8 mouse cellular contexts compared by ENCODE assay signal in genomic region chr7:141918407-141918806, GRCm38 (mm10). TPM values are rescaled to one million over a fixed set of nuclear protein-coding genes. Genes with fewer than 3 reads are reported as not detected.
DNase-seq lines count a peak whose midpoint lies in the region; ATAC-seq and TF ChIP-seq lines count a peak whose summit lies in the region.

Tollip (minus strand) TSS chr7:141918507.

- H3K4me2 ChIP-seq in limb, embryonic 13.5 days (replicated peaks): no peak within 1 kb of the TSS

- H3K36me3 ChIP-seq in thymus, adult 2 months (ENCODE audit: control insufficient read depth, insufficient read depth, low read length): no peaks in the 10 kb centered on the region
- no peaks in the 10 kb centered on the region for H3K36me3 ChIP-seq in forebrain, embryonic 10.5 days (replicated peaks)
- H3K36me3 ChIP-seq in limb, embryonic 13.5 days: no peaks in the 10 kb centered on the region
- no peaks in the 10 kb centered on the region for H3K36me3 ChIP-seq in small intestine, adult 2 months (ENCODE audit: control insufficient read depth, insufficient read depth, low read length)

- H3K27ac ChIP-seq in thymus, adult 2 months (ENCODE audit: control insufficient read depth, insufficient read depth, low read length): no peak within 1 kb of the TSS
- no peak within 1 kb of the TSS for H3K27ac ChIP-seq in forebrain, embryonic 10.5 days
- H3K27ac ChIP-seq in limb, embryonic 13.5 days: no peak within 1 kb of the TSS
- H3K27ac ChIP-seq in small intestine, adult 2 months (ENCODE audit: insufficient read depth, low read depth, low read length): no peak within 1 kb of the TSS

- H3K9ac ChIP-seq in limb, embryonic 13.5 days: no peak within 1 kb of the TSS

- H3K4me1 ChIP-seq in thymus, adult 2 months (replicated peaks; ENCODE audit: control insufficient read depth, insufficient read depth, low read length): no peaks in the 10 kb centered on the region
- no peaks in the 10 kb centered on the region for H3K4me1 ChIP-seq in forebrain, embryonic 10.5 days
- H3K4me1 ChIP-seq in limb, embryonic 13.5 days: no peaks in the 10 kb centered on the region
- H3K4me1 ChIP-seq in small intestine, adult 2 months (ENCODE audit: control insufficient read depth, insufficient read depth, insufficient read length, low read length): no peaks in the 10 kb centered on the region

- intact Hi-C loops in heart, postnatal 36 days (cut with DNase I): no loop called here

- ATAC-seq in limb, embryonic 13.5 days (ENCODE audit: low FRiP score, low read depth): no peak

- H3K4me3 ChIP-seq in thymus, adult 2 months (ENCODE audit: control insufficient read depth, insufficient read depth, low read length): no peak within 1 kb of the TSS
- H3K4me3 ChIP-seq in forebrain, embryonic 10.5 days: no peak within 1 kb of the TSS
- no peak within 1 kb of the TSS for H3K4me3 ChIP-seq in limb, embryonic 13.5 days
- no peak within 1 kb of the TSS for H3K4me3 ChIP-seq in small intestine, adult 2 months (ENCODE audit: low read depth, low read length)

- no peak for TF ChIP-seq POLR2A in thymus, adult 2 months (IDR thresholded peaks at IDR 0.05; ENCODE audit: control insufficient read depth, extremely low read depth, insufficient read depth, low read length, poor library complexity)
- TF ChIP-seq POLR2A in small intestine, adult 2 months (IDR thresholded peaks at IDR 0.05; ENCODE audit: low read depth, low read length): no peak

- DNase-seq in thymus, adult 2 months: no peak
- no peak for DNase-seq in thymus, postnatal 10 days (ENCODE audit: low spot score in 2 of 2)
- DNase-seq in forebrain, embryonic 10.5 days (ENCODE audit: extremely low spot score, low spot score): no peak
- DNase-seq in heart, postnatal 36 days: no peak
- DNase-seq in natural killer cell, adult 2 months (ENCODE audit: low spot score in 2 of 2): no peak
- no peak for DNase-seq in kidney, postnatal 25 days

- 90% methylated on average over 2 of the region's 2 CpGs for WGBS in thymus, adult 2 months
- WGBS in forebrain, embryonic 10.5 days: 90% methylated on average over 2 of the region's 2 CpGs
- WGBS in limb, embryonic 13.5 days: 88% methylated on average over 2 of the region's 2 CpGs
- 87% methylated on average over 2 of the region's 2 CpGs for WGBS in small intestine, adult 2 months

- no peaks in the 10 kb centered on the region for H3K9me3 ChIP-seq in forebrain, embryonic 10.5 days
- no peaks in the 10 kb centered on the region for H3K9me3 ChIP-seq in limb, embryonic 13.5 days

- no peaks in the 10 kb centered on the region for H3K27me3 ChIP-seq in thymus, adult 2 months (ENCODE audit: control insufficient read depth, insufficient read depth, low read length)
- H3K27me3 ChIP-seq in forebrain, embryonic 10.5 days (ENCODE audit: poor library complexity, severe bottlenecking): no peaks in the 10 kb centered on the region
- H3K27me3 ChIP-seq in limb, embryonic 13.5 days: peaks cover 2% of the 10 kb centered on the region; the same call in 1 of the 2 replicates
- H3K27me3 ChIP-seq in small intestine, adult 2 months (ENCODE audit: control insufficient read depth, insufficient read depth, low read length): peaks cover 5% of the 10 kb centered on the region; the same call in 1 of the 2 replicates

- TF ChIP-seq CTCF in thymus, adult 2 months (IDR thresholded peaks at IDR 0.05; ENCODE audit: borderline replicate concordance, control insufficient read depth, extremely low read depth, insufficient read depth, low read length, poor library complexity): no peak
- no peak for TF ChIP-seq CTCF in small intestine, adult 2 months (IDR thresholded peaks at IDR 0.05; ENCODE audit: extremely low read depth, insufficient read length, insufficient replicate concordance, low read depth, low read length)

RNA-seq across cellular contexts. Expression of gene Tollip, which starts in this region (rescaled TPM):
- polyA plus RNA-seq in thymus, adult 2 months (2012; rRNA removed): 131 and 134 TPM in 2 replicates
- polyA plus RNA-seq in forebrain, embryonic 10.5 days (2016; fragmentation: Nextera tagmentation; extraction: Ambion mirVana): 51.2 and 53.2 TPM in 2 replicates
- total RNA-seq in heart, postnatal 36 days (2021): 10 to 100 TPM; 54.6 to 58.0 TPM
- 37.7 and 38.5 TPM in 2 replicates for polyA plus RNA-seq in limb, embryonic 13.5 days (2015; fragmentation: Nextera tagmentation; extraction: Ambion mirVana)
- 47.4 and 142 TPM in 2 replicates for polyA plus RNA-seq in small intestine, adult 2 months (2012; rRNA removed)
